Mouse (Mus musculus) gastrocnemius, postnatal 10 days (tissue): ENCODE results near the gene Exoc2. TPM values are rescaled to one million over a fixed set of nuclear protein-coding genes. Genes with fewer than 3 reads are reported as not detected.

ENCODE experiments used
- DNase-seq: peaks from one replicate; pipeline ENCODE4 v3.0.0; 2021; ENCODE audit warnings: mixed read lengths
- total RNA-seq, 2 experiments: library from RNA; stranded (reverse); gene quantifications; 2 replicates each; pipeline ENCODE4 v1.2.3; 2021

The Exoc2 gene
- total RNA-seq, 2 experiments from 2014 or later = 13.9 to 15.9 TPM

- no peak for DNase-seq
These were observed 206.3 kb downstream of the Exoc2 start for GRCm38 (mm10) chr13:30767477-30768127.

GRCm38 (mm10) chr13:30766636-30767476, 207.0 kb downstream of the Exoc2 start:
- DNase-seq = no peak

GRCm38 (mm10) chr13:30765906-30766305, 208.0 kb downstream of the Exoc2 start:
- DNase-seq = no peak

- DNase-seq = no peak
These were observed 209.7 kb downstream of the Exoc2 start for GRCm38 (mm10) chr13:30764014-30764740.

Other genes starting within 250 kb of the Exoc2 start
- 1 to 10 TPM; 1.8 to 2.7 TPM for gene Irf4, start 224.9 kb downstream of the Exoc2 start, total RNA-seq
- under 1 TPM in 1 of 2 experiments, not detected in 1; 0.26 TPM for gene Hus1b, start 26.3 kb downstream of the Exoc2 start, total RNA-seq
- not detected for gene Gm5447, start 111 bp upstream of the Exoc2 start, total RNA-seq